Mouse (Mus musculus) kidney, adult 8-10 months (tissue): Measurements from ENCODE around the gene Dnajc2.
"Not testable (repeated sequence)": the region's sequence is repeated elsewhere in the genome, so short reads cannot be mapped to it uniquely, and the experiment has no call there.

Experiments used
- DNase-seq, 2 experiments: peaks; one replicate each; pipeline ENCODE4 v3.0.0; 2022

Dnajc2 gene

GRCm38 (mm10) chr5:21739120-21739519 lies 45.9 kb downstream of the Dnajc2 start:
- DNase-seq: peak; percentile 79 to 85

GRCm38 (mm10) chr5:21737620-21738019 lies 47.4 kb downstream of the Dnajc2 start:
- DNase-seq: no peak

DNA sequence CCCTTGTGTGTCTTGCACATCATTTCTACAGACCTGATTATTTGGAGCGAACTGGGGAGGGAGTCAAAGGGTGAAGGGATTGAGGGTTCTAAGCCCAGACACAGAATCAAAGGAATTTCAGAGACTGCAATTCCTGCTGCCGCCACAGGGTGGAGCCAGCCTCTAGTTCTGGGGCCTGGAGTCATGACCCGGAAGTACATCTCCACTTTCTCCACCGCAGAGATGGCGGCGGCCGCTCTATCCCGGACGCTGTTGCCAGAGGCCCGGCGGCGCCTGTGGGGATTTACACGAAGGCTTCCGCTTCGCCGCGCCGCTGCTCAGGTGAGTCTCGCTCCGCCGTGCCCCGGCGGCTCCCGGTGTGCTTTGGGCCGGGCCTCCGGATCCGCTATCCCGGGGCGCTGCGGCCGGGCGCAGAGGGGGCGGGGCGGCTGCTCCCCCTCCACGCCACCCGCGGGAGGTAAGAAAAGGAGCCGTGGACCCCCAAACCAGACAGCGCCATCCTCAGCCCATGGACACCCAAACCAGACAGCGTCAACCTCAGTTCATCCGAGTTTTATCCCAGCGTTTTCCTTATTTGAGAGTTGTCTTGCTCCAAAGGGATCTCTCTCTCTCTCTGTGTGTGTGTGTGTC lies 48.0 kb downstream of the Dnajc2 start, which contains the start of gene Pmpcb:
Gene Pmpcb, plus strand, starts transcription at position 186 of the 630 bp plus-strand sequence.
- peak; percentile 84 to 90 for DNase-seq

GRCm38 (mm10) chr5:21736046-21736445 lies 49.0 kb downstream of the Dnajc2 start:
- no peak for DNase-seq

DNA sequence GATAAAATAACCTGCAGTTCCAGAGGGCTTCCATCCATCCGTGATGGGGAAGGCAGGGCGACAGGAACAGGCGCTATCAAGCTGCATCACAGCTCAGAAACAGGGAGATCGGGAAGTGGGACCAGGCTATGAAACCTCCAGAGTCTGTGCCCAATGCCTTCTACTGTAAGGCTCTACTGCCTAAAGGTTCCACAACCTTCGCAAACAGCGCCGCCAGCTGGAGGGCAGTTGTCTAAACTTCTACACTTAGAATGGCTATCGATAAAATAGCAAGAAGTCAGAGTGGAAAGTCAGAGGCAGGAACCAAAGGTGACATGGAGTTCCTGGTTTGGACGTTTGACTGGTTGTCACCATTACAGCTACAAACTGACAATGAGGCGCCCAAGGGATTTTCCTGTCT lies 49.5 kb downstream of the Dnajc2 start:
- peak; percentile 55 to 85 for DNase-seq

GRCm38 (mm10) chr5:21735100-21735499 lies 50.0 kb downstream of the Dnajc2 start:
- no peak for DNase-seq

GRCm38 (mm10) chr5:21732930-21733329 lies 52.1 kb downstream of the Dnajc2 start:
- DNase-seq: peak; percentile 17 to 30

- no peak for DNase-seq
Observed at GRCm38 (mm10) chr5:21732177-21732911, 52.7 kb downstream of the Dnajc2 start.

- no peak for DNase-seq
Observed at GRCm38 (mm10) chr5:21729107-21729506, 55.9 kb downstream of the Dnajc2 start.

DNA sequence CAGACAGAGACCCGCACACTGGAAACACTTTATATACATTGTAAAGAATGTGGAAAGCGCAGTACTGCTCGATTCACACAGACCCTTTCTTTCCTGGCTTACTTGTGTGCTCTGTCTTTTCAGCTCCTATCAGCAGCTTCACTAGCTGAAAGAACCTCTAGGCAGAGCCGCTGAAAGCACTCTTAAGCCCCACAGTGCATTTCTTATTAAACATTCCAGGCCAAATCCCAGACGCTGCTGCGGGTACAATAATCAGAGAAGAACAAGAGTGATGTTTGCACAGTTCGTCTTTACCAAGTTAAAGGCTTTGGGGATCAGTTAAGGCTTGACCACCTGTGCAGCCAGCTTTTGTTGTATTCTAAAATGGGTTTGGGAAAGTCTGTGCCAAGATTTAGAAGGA lies 60.2 kb downstream of the Dnajc2 start:
- DNase-seq: no peak

- no peak for DNase-seq
Observed at GRCm38 (mm10) chr5:21724427-21724826, 60.6 kb downstream of the Dnajc2 start.

DNA sequence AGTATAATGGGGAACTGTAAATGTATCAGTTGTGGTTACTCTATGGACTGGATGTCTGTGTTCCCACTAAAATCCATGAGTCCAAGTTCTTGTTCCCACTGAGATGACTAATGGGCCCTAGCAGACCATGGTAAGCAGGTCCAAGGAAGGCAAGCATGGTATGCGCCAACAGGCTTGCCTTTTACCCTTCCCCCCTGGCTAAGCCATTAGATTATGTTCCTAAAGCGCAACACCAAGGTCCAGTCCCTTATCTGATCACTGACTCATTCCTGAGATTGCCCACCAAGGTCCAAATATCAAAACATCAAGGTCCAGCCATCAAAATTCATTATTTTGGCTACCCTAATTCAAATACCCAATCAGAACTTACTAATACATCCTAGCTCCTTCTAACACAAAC lies 65.8 kb downstream of the Dnajc2 start:
- no peak for DNase-seq

DNA sequence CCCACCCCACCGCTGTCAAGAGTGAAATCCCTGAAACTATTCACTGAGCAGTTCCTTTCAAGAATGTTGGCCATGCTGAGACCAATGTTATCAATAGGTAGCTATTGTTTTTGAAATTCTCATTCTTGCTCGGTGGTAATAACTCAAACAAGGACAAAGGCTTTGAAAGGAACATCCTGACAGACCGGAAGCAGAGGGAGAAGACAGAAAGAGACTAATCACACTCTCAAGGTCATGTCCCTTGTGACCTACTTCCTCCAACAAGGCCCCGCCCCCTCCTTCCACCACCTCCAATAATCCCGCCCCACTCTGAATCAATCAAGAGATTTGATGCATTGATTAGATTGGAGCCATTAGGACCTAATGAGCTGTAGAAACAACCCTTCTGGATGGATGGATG lies 66.5 kb downstream of the Dnajc2 start:
- DNase-seq: no peak

GRCm38 (mm10) chr5:21717165-21717715 lies 67.8 kb downstream of the Dnajc2 start:
- DNase-seq: no peak

DNA sequence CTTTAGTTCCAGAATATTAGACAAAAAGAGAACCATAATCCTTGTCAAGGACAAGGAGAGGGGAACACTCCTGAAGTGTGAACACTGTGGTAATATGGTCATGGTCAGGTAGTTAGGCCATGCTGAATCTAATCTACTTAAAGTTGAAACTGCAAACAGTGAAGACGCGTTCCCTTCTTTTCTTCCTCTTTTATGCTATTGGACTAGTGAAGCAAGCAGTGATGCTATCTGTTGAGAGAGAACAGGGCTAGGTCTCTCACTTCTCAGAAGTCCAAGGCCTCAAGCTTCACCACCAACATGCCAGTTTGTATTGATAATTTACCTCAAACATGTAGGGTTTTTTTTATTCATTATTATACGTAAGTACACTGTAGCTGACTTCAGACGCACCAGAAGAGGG lies 70.6 kb downstream of the Dnajc2 start:
- DNase-seq: no peak

GRCm38 (mm10) chr5:21712127-21712715 lies 72.8 kb downstream of the Dnajc2 start:
- no peak for DNase-seq

DNA sequence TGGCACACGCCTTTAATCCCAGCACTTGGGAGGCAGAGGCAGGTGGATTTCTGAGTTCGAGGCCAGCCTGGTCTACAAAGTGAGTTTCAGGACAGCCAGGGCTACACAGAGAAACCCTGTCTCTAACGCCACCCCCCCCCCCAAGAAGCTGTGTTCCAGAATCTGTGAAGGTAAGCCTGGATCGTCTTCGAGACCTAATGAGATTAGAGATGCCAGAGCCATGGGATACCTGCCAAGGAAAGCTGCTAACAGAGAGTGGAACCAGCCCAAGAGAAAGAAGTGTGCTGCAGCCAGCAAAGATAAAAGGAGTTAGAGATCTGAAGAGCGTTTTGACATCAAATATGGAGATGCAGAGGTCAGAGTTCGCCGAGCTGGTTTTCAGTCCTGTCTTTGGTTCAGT lies 77.0 kb downstream of the Dnajc2 start:
- DNase-seq: not testable (repeated sequence)
